Mouse (Mus musculus) adrenal gland, adult 8-10 months (tissue): ENCODE measurements around the gene Tm4sf19. TPM values are rescaled to one million over a fixed set of nuclear protein-coding genes. Genes with fewer than 3 reads are reported as not detected.
A peak's percentile ranks its signal among the peaks of the same experiment; 100 is the strongest.
"Not testable (repeated sequence)": the region's sequence is repeated elsewhere in the genome, so short reads cannot be mapped to it uniquely, and the experiment has no call there.

Experiments
- DNase-seq: peaks from one replicate; pipeline ENCODE4 v3.0.0; 2022
- total RNA-seq, 4 experiments: library from RNA; stranded (reverse); gene quantifications; 2 replicates each; pipeline ENCODE4 v1.2.4; 2022

Gene Tm4sf19
- total RNA-seq, 4 experiments from 2014 or later: 0.37 to 0.91 (median 0.45) TPM

DNA sequence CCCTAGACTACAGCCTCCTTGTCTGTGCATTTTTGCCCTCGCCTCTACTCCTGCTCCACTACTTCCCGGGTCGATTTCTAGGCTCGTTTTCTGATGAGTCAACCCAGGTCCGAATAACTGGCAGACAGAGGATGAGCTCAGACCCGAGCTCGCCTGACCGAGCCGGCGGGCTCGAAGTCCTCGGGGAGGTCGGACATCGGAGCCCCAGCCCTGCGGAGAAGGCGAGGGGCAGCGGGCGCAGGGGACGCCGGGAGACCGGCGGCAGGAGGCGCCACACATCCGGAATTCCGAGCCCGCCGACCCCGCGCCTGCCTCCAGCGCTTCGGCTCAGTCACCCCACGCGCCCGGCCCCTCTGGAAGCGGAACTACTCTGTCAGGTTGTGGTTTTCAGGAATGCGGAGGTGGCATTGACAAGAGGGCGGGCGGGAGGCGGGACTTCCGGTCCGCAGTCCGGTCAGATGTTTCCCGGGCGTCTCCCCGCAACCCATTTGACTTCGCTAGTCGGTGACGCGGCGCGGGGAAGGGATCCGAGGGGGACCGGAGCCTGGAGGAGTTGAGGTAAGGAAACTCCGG, 30.3 kb downstream of the Tm4sf19 start, which contains the start of gene Pcyt1a:
Gene Pcyt1a, plus strand, starts transcription at position 448 of the 573 bp plus-strand sequence.
- peak; percentile 88 for DNase-seq

DNA sequence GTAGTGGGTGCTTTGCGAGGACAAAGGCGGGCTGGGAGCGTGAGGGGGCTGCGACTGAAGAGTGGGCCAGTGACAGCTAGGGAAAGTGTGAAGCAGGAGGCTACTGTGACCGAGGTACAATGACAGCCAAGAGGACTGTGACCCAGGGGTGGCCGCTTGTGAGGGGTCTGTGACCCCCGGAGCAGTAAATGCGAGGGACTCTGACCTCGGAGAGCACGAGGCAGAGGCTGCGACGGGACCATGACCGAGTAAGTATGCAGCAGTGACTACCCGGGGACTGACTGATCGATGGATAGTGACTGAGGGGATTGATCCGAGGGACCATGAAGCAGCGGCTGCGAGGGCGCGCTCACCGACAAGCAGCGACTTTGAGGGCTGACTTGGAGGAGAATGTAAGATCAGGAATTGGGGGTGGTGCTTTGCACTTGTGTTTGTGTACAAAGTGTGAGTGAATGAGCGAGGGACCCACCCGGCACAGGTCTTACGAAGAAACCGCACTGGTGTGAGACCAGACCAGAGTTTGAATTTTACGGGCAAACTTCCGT, 30.8 kb downstream of the Tm4sf19 start:
- no peak for DNase-seq

DNA sequence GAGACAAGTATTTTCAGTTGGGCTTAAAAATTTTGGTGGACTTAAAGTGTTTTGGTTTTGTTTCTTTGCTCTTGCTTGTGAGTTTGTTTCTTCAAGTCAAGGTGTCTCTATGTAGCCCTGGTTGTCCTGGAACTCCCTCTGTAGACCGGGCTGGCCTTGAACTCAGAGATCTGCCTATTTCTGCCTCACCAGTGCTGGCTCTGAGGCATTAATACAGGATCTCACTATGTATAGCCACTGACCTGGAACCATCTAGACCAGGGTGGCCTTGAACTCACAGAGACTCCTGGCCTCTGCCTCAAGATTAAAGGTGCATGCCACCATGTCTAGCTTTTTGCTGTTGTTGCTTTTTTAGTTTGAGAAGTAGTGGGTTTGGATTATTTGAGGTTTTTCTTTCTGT, 31.6 kb downstream of the Tm4sf19 start:
- DNase-seq: no peak

DNA sequence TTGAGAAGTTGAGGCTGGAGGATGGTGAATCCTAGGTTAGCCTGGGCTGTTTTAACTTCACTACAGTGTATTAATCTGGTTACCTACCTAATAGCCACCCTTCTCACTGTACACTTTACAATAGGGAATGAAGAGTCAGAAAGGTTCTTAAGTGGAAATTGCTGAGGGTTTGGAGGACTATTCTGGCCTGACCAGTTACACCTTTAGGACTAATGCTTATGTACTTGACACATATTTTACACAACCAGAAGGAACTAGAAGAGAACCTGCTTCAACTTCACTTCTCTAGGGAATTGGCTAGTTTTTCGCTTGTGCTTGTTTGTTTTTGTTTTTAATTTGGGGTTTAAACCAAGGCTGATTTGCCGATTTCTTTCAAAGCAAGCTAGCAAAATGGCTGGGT, 32.8 kb downstream of the Tm4sf19 start:
- DNase-seq: no peak

DNA sequence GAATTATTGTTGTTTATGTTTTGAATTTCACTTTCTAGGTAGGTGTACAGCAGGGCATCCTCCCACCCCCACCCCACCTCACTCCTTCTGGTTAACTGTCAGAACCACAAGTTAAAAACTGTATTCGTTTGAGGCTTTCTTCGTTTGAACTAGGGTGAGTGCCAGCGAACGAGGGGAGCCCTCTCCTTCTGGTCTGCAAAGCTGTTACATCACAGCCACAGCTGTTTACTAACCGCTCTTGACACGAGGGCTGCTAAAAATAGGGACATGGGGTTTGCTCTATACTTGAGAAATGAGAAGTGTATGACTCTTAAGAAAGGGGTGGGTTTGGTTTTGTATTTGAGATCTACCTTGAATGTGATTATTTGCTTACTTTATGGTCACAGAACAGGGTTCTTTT, 33.8 kb downstream of the Tm4sf19 start:
- DNase-seq: no peak

DNA sequence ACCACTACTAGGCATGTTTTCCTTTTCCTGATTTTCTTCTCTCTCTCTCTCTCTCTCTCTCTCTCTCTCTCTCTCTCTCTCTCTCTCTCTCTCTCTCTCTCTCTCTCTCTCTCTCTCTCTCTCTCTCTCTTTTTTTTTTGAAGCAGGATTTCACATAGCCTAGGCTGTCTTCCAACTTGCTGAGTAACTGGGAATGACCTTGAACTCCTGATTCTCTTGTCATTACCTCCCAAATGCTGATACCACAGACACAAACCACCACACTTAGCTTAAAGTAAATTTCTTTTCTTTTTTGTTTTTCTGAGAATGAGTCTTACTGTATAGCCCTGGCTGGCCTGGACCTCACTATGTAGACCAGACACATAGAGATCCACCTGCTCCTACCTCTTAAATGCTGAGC, 34.4 kb downstream of the Tm4sf19 start:
- no peak for DNase-seq

DNA sequence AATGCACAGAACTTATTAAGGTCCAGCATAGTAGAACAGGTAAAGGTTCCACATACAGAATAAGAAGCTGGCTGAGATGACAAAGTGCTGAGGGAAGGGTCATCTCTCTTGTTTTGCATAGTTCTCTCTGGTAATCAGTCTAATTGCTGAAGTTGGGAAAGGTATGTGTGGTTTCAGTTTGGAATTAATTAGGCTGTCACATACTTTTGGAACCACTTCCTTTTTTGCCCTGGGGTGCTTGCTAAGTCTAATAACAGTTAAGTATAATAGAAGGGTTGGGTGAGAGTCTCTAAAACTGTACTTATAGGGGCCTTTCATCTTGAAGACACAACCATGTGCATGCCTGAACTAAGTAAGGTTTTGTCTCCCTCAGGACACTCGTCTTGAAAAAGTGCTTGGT, 36.4 kb downstream of the Tm4sf19 start:
- DNase-seq: no peak

DNA sequence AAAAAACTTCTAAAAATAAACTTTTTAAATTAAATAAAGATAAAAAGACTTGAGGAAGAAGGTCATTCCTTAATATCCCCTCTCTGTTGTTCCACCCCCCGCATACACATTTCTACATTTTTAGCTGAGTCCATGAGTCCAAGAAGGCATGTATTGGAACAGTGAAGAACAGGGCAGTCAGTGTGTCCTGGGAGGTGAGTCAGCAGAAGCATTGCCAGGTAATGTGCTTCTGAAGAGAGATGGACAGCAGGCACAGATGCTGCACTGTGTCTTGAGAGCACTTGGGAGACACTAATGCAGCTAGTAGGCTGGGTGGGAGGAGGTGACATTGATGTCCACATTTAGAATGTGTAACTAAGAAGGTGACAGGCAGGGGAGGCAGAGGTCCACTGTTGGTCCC, 37.0 kb downstream of the Tm4sf19 start:
- no peak for DNase-seq

DNA sequence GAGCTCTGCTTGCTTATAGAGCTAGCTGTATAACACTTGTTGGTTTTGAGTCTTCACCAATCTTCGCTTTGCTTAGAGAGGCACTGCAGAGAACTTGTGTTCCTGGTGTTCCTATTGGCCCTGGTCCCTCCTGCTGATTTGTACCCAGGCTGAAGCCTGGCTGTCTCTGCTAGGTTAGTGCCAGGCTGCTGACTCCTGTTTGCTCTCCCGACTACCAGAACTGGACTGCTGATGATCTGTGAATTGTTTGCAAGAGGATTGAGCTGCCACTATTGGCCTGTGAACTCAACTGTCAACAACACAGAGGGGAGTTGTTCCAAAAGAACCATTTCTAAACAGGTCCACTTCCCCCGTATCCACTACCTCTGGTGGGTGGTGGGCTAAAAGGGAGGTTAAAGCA, 41.1 kb downstream of the Tm4sf19 start:
- DNase-seq: no peak

DNA sequence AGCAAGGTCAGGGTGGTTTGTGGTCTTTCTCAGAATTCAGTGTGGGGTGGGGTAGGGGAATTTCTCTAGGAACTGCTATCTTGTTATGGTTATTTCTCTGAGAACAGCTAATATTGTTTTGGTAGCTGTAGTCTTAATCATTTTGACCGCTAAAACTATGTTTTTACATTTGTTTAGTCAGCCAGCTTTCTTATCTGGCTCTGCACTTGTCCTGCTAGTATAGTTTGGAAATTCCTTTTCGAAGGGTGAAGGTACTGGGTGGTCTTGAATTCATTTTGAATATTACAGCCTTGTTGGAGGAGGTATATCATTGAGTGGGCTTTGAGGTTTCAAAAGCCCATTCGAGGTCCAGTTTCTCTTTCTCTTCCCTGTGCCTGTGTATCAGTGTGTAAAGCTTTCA, 44.3 kb downstream of the Tm4sf19 start:
- DNase-seq: not testable (repeated sequence)

DNA sequence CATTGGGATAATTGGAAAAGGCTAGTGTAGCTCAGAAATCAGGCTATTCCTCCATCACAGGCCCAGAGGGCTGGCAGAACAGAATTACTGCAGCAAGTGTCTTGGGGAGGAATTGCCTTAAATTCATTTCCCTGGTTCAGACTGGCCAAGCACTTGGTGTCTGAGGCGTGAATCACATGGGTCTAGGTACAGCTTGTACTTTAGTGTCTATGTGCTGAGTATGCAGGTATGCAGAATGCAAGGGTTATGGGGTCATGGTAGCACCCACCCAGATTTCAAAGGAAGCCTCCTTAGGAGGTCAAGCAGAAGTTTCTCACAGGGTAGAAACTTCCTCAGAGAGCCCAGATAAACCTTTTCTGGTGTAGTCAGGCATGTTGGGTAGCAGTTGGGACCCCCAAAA, 45.3 kb downstream of the Tm4sf19 start:
- no peak for DNase-seq

DNA sequence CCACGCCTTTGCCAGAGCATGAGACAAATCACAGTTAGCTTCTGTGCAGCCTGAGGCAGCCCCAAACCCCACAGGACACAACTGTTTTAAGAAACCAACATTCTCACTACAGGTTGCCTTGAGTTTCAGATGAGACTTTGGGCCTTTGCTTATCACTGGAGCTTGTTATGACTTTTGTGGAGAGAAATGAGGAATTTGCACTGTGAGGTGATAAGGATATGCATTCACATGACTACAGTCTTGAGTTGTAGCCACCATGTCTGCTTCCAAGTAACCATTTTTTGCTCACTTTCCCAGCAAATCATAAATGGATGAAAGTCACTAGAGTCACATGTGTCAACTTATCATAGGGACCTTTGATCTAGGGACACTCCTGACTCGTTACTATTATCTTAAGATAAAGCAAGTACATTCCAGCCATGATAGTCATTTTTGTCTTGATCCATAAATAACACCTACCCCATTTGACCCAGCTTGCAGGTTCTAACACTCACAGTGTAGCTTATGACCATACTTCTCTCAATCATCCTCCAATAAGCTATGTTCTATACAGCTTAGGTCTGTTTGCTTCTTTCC, 46.3 kb downstream of the Tm4sf19 start:
- no peak for DNase-seq

DNA sequence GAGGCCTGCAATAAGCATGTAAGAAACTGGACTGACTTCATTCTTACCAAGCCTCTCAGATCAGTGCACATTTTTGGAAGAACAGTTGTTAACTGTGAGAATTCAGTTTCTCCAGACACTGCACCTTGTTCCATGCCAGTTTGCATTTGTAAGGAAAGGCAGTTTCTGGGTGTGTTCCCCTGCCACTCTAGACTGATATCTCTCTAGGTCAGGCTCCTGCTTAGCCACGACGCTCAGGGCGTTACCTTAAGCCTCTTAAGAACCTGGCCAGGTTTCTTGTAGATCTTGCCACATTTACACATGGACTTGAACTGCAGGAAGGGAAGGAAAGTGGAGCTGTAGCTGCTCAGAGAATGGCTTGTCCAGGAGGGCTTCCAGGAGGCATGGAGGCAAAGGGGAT, 49.4 kb downstream of the Tm4sf19 start:
- DNase-seq: no peak

DNA sequence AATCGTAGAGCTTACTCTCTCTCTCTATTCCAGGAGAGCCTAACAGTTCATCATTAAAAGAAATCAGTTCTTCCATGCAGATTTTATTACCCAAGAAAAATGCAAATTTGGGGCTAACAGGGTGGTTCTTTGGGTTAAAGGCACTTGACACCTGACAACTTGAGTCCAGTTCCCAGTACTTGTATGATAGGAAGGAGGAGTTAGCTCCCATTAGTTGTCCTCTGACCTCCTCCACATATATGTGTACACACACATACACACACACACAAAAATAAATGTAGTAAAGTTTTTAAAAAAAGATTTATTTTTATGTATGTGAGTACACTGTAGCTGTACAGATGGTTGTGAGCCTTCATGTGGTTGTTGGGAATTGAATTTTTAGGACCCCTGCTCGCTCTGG, 49.8 kb downstream of the Tm4sf19 start:
- no peak for DNase-seq

DNA sequence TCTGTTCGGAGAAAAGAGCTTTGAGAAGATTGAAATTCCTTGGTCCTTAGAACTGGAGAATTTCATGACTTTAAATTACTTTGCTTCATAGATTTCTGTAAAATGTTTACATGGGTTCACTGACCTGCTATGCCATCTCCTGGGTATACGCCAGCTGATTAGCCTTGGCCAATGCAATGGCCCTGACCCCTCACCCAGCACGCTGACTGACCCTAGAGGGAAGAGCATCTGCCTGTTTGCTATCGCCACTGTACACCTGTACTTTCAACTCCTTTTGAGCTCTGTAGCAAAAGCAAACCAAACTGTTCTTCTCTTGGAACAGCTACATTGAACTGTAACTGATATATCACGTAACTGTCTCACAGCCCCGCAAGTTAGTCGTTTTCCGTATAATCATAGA, 52.8 kb downstream of the Tm4sf19 start:
- DNase-seq: no peak

DNA sequence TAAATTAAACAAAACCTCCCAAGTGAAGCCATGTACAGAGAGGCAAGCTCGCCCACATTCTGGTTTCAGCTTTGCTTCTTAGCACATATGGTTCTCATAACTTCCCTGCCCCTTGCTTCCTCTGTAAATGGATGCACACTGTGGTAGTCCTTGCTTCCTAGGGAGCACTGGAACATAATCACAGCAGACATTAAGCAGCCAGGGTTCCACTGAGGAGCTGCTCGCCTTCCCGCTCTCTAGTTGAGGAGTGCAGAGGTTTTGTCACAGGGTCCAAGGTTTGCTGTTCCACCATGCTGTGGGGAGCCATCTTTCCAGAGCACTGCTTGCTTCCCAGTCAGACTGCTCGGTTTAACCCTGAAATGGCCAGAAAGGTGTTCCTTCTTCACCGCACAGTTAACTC, 54.3 kb downstream of the Tm4sf19 start:
- DNase-seq: no peak

DNA sequence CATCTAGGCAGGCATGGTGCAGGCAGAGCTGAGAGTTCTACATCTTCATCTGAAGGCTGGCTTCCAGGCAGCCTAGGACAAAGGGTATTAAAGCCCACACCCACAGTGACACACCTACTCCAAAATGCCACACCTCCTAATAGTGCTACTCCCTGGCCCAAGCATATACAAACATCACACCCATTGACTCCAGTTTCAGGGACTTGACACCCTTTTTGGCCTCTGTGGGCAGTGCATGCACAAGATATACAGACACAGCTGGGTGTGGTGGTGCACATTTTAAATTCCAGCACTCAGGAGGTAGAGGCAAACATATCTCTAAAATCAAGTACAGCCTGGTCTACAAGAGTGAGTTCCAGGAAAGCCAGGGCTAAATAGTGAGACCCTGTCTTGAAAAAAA, 55.8 kb downstream of the Tm4sf19 start:
- DNase-seq: no peak

DNA sequence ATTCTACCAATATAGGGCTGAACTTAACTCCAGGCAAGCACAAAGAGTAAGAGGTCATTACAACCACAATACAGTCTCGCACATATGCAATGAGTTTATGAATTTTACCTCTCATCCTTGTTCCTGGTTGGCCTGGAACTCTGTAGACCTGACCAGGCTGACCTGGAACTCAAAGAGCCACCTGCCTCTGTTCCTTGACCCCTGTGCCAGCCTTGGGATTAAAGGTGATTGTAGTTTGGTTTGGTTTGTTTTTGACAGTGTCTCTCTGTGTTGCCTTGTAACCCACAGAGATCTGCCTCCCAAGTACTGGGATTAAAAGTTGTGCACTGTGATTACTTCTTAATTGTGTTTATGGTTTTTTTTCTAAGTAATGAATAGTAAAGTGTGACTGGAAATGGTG, 56.5 kb downstream of the Tm4sf19 start:
- no peak for DNase-seq

Other genes starting within 250 kb of the Tm4sf19 start
- gene Nrros, start 234.9 kb upstream of the Tm4sf19 start, total RNA-seq: 1 to 10 TPM; 5.5 to 9.9 (median 8.4) TPM
- not detected for gene Bex6, start 220.7 kb upstream of the Tm4sf19 start, total RNA-seq
- 10 to 100 TPM; 16.8 to 20.1 (median 19.2) TPM for gene Fbxo45, start 153.3 kb upstream of the Tm4sf19 start, total RNA-seq
- 10 to 100 TPM; 13.0 to 17.8 (median 14.9) TPM for gene Wdr53, start 153.3 kb upstream of the Tm4sf19 start, total RNA-seq
- gene Smco1, start 129.0 kb upstream of the Tm4sf19 start, total RNA-seq: not detected
- 10 to 100 TPM; 24.5 to 30.2 (median 26.0) TPM for gene Rnf168, start 123.0 kb upstream of the Tm4sf19 start, total RNA-seq
- gene Ubxn7, start 68.2 kb upstream of the Tm4sf19 start, total RNA-seq: 10 to 100 TPM; 58.8 to 79.6 (median 69.9) TPM
- 10 to 100 TPM in 2 of 4 experiments, 1 to 10 TPM in 2; 7.2 to 13.8 (median 9.2) TPM for gene Tctex1d2, start 19.2 kb downstream of the Tm4sf19 start, total RNA-seq
- gene Pcyt1a, start 30.4 kb downstream of the Tm4sf19 start, total RNA-seq: 100 to 1,000 TPM in 1 of 4 experiments, 10 to 100 TPM in 3; 78.1 to 103 (median 87.3) TPM
- gene Slc51a, start 87.4 kb downstream of the Tm4sf19 start, total RNA-seq: under 1 TPM; 0.22 to 0.34 (median 0.27) TPM
- gene Zdhhc19, start 95.8 kb downstream of the Tm4sf19 start, total RNA-seq: not detected
- 10 to 100 TPM; 17.5 to 46.5 (median 26.6) TPM for gene Tfrc, start 208.4 kb downstream of the Tm4sf19 start, total RNA-seq
- 10 to 100 TPM; 33.0 to 66.6 (median 48.3) TPM for gene Tnk2, start 243.4 kb downstream of the Tm4sf19 start, total RNA-seq